Mouse (Mus musculus): ENCODE results near the gene Prr23a3. TPM values are rescaled to one million over a fixed set of nuclear protein-coding genes. Genes with fewer than 3 reads are reported as not detected.

The Prr23a3 gene
- total RNA-seq (2021): not detected
- long read RNA-seq, experiment 1: 0 reads
- long read RNA-seq, experiment 2: 0 reads

GRCm38 (mm10) chr9:98864571-98864970 lies at the start of gene Prr23a3:
Prr23a3 (plus strand) TSS chr9:98864767.
- intact Hi-C loops (cut with DNase I; ENCODE audit: low total_unique reads): no loop called here
- no peak for DNase-seq

- intact Hi-C loops (cut with DNase I; ENCODE audit: low total_unique reads): no loop called here
- DNase-seq: no peak
Measured at GRCm38 (mm10) chr9:98816066-98816465, 48.5 kb upstream of the Prr23a3 start.

GRCm38 (mm10) chr9:98817592-98817991 lies 47.0 kb upstream of the Prr23a3 start:
- intact Hi-C loops (cut with DNase I; ENCODE audit: low total_unique reads): no loop called here
- no peak for DNase-seq

GRCm38 (mm10) chr9:98818971-98819370 lies 45.6 kb upstream of the Prr23a3 start:
- DNase-seq: no peak
- intact Hi-C loops (cut with DNase I; ENCODE audit: low total_unique reads): no loop called here

GRCm38 (mm10) chr9:98819481-98819880 lies 45.1 kb upstream of the Prr23a3 start:
- intact Hi-C loops (cut with DNase I; ENCODE audit: low total_unique reads): no loop called here

GRCm38 (mm10) chr9:98820461-98820860 lies 44.1 kb upstream of the Prr23a3 start:
- intact Hi-C loops (cut with DNase I; ENCODE audit: low total_unique reads): no loop called here
- DNase-seq: no peak

More at GRCm38 (mm10) chr9:98819481-98819880, 45.1 kb upstream of the Prr23a3 start:
- DNase-seq: no peak

- intact Hi-C loops (cut with DNase I; ENCODE audit: low total_unique reads): no loop called here
Measured at GRCm38 (mm10) chr9:98821067-98821466, 43.5 kb upstream of the Prr23a3 start.

GRCm38 (mm10) chr9:98823805-98824204 lies 40.8 kb upstream of the Prr23a3 start:
- DNase-seq: no peak
- intact Hi-C loops (cut with DNase I; ENCODE audit: low total_unique reads): no loop called here

More at GRCm38 (mm10) chr9:98821067-98821466, 43.5 kb upstream of the Prr23a3 start:
- no peak for DNase-seq

- no peak for DNase-seq
- intact Hi-C loops (cut with DNase I; ENCODE audit: low total_unique reads): no loop called here
Measured at GRCm38 (mm10) chr9:98829508-98829907, 35.1 kb upstream of the Prr23a3 start.

GRCm38 (mm10) chr9:98837537-98838074 lies 27.0 kb upstream of the Prr23a3 start:
- intact Hi-C loops (cut with DNase I; ENCODE audit: low total_unique reads): no loop called here
- DNase-seq: no peak

GRCm38 (mm10) chr9:98842117-98842516 lies 22.4 kb upstream of the Prr23a3 start, which contains the start of gene Prr23a1:
Prr23a1 (plus strand) TSS chr9:98842503.
- intact Hi-C loops (cut with DNase I; ENCODE audit: low total_unique reads): no loop called here
- DNase-seq: no peak

GRCm38 (mm10) chr9:98856210-98856609 lies 8.4 kb upstream of the Prr23a3 start, which contains the start of gene Prr23a2:
Prr23a2 (plus strand) TSS chr9:98856494.
- intact Hi-C loops (cut with DNase I; ENCODE audit: low total_unique reads): no loop called here
- DNase-seq: no peak

GRCm38 (mm10) chr9:98863463-98863862 lies 1.1 kb upstream of the Prr23a3 start:
- intact Hi-C loops (cut with DNase I; ENCODE audit: low total_unique reads): no loop called here
- DNase-seq: no peak

- intact Hi-C loops (cut with DNase I; ENCODE audit: low total_unique reads): no loop called here
- no peak for DNase-seq
Measured at GRCm38 (mm10) chr9:98901486-98901885, 36.9 kb downstream of the Prr23a3 start.

GRCm38 (mm10) chr9:98902819-98903218 lies 38.3 kb downstream of the Prr23a3 start, which contains the start of gene 7420426K07Rik:
7420426K07Rik (plus strand) TSS chr9:98903119.
- intact Hi-C loops (cut with DNase I; ENCODE audit: low total_unique reads): no loop called here
- no peak for DNase-seq

Other genes starting within 250 kb of the Prr23a3 start
- gene Prr23a1, start 22.3 kb upstream of the Prr23a3 start, total RNA-seq (2021): not detected
- not detected for gene Prr23a2, start 8.3 kb upstream of the Prr23a3 start, total RNA-seq (2021)
- gene 7420426K07Rik, start 38.4 kb downstream of the Prr23a3 start, total RNA-seq (2021): not detected
- gene Foxl2, start 90.5 kb downstream of the Prr23a3 start, total RNA-seq (2021): not detected
- gene Faim, start 121.6 kb downstream of the Prr23a3 start, total RNA-seq (2021): 1 to 10 TPM; 4.0 to 4.5 TPM
- not detected for gene Gm1123, start 170.9 kb downstream of the Prr23a3 start, total RNA-seq (2021)